Mouse (Mus musculus): ENCODE measurements around the gene Aqp3.

DNA sequence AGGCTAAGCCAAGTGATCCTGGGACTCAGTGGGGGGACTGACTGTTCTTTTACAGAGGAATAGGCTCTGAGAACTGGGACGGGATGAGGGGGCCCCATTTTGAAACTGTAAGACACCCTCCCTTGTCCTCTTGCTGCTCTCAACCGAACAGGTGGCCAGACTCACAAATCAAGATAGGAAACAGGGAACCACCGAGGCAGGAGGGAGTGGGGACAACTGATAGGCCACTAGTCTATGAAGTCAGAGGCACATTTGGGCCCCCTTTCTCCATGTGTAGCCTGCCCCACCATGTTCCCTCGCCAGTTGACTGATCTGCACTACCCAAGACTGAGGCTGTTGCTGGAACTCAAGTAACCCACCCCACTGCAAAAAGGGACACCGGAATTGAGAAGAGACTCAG is 1.2 kb downstream of the Aqp3 start:
- no peak for TF ChIP-seq POLR2A (IDR thresholded peaks at IDR 0.05; ENCODE audit: extremely low read depth, insufficient read depth, low read length)
- TF ChIP-seq CTCF (IDR thresholded peaks at IDR 0.05; ENCODE audit: extremely low read depth, insufficient read depth, low read length), result no peak
